Mouse (Mus musculus) liver, embryonic 14.5 days (tissue): ENCODE measurements around the gene Copz2.

Experiments used
- CTCF ChIP-seq: IDR thresholded peaks from 2 replicates; pipeline ENCODE4 v1.5.1; 2016; ENCODE audit warnings: antibody characterized with exemption, low read depth, control low read depth
- EP300 ChIP-seq: IDR thresholded peaks from 2 replicates; pipeline ENCODE4 v1.6.1; 2016; ENCODE audit warnings: antibody characterized with exemption, low read depth

DNA sequence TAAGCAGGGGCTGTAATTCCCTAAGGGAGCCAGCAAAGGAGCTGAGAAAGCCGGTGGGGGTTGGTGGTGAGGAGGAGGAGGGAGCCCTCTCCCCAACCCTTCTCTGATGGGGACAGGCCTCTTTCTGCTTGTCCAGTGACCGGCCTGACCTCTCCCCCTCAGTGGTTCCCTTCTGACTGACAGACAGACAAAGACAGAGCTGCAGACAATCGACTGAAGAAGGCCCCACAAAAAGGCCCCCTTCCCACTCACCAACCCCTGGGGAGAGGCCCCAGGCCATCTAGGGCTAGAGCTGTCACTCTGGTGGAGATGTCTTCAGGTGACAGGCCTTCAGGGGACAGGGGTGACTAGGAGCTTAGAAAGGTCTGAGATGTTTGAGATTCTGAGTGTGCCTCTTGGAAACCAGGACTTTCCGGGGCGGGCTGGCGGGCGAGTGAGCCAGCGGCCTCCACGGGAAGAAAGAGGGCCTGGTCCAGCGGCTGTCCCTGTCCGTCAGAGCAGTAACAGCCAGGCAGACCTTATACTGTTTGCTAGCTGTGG is 24.0 kb downstream of the Copz2 start:
- TF ChIP-seq CTCF: no peak
- no peak for TF ChIP-seq EP300
